ENCODE assay signal across 12 mouse cellular contexts in the genomic region with DNA sequence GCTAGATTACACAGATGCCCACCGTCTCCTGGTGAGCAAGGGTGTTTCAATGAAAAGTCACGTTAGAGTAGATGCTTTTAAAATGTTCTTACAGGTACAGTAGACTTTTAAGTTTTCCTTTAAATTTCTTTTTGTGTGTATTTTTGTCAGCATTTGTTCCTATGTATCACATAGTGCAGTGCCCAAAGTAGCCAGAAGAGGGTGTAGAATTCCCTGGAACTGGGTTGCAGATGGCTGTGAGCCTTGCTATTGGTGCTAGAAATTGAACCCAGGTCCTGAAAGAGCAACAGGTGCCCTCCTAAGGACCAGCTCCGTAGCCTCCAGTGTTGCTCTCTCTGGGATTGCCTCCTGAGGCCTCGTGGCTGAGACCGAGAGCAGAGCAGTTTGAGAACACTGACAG. TPM values are rescaled to one million over a fixed set of nuclear protein-coding genes. Genes with fewer than 3 reads are reported as not detected.
DNase-seq lines count a peak whose midpoint lies in the region; ATAC-seq and TF ChIP-seq lines count a peak whose summit lies in the region.
"Had no signal": no experiment of that assay in that cellular context is flagged by ENCODE, and none has a peak within 500 bp of the region (broad histone marks: within the 10 kb centered on the region; RNA-seq: fewer than 3 reads in every experiment).

No protein-coding gene starts in this region.

- no peak overlapping the region for H3K4me2 ChIP-seq in forebrain, embryonic 14.5 days (ENCODE audit: low read length)
- H3K4me2 ChIP-seq in forebrain, embryonic 13.5 days, result no peak overlapping the region
- H3K4me2 ChIP-seq in lung, embryonic 14.5 days, result no peak overlapping the region
- H3K4me2 ChIP-seq: heart, embryonic 13.5 days; limb, embryonic 13.5 days; midbrain, embryonic 11.5 days had no signal

- peak in 1 of 2 experiments; percentile 23; a peak in 2 of 4 replicates for TF ChIP-seq EP300 in MEL (IDR thresholded peaks at IDR 0.05; ENCODE audit: low read depth in 1 of 2, low read length in 2 of 2)

- H3K27ac ChIP-seq in forebrain, embryonic 14.5 days (ENCODE audit: low read depth, low read length), result no peak overlapping the region
- no peak overlapping the region for H3K27ac ChIP-seq in forebrain, embryonic 13.5 days
- H3K27ac ChIP-seq in lung, embryonic 14.5 days (ENCODE audit: low read depth), result no peak overlapping the region
- no peak overlapping the region for H3K27ac ChIP-seq in MEL (ENCODE audit: control insufficient read depth, low read depth, low read length)
- H3K27ac ChIP-seq: heart, embryonic 13.5 days; limb, embryonic 13.5 days had no signal

- no peak overlapping the region for H3K4me3 ChIP-seq in forebrain, embryonic 14.5 days (ENCODE audit: low read depth, low read length)
- no peak overlapping the region for H3K4me3 ChIP-seq in forebrain, embryonic 13.5 days
- no peak overlapping the region for H3K4me3 ChIP-seq in lung, embryonic 14.5 days (ENCODE audit: low read depth, low read length)
- no peak overlapping the region for H3K4me3 ChIP-seq in MEL (ENCODE audit: control insufficient read depth in 1 of 2, insufficient read depth in 1 of 2, low read depth in 2 of 2, low read length in 2 of 2)
- H3K4me3 ChIP-seq: heart, embryonic 13.5 days; limb, embryonic 13.5 days had no signal

- no peaks in the 10 kb centered on the region for H3K79me2 ChIP-seq in MEL (ENCODE audit: control insufficient read depth, insufficient read depth, low read length, poor library complexity)

- no peak overlapping the region for H3K9ac ChIP-seq in forebrain, embryonic 14.5 days (ENCODE audit: low read length)
- H3K9ac ChIP-seq in forebrain, embryonic 13.5 days, result no peak overlapping the region
- H3K9ac ChIP-seq in lung, embryonic 14.5 days, result no peak overlapping the region
- no peak overlapping the region for H3K9ac ChIP-seq in MEL (ENCODE audit: control insufficient read depth, low read depth, low read length, poor library complexity, severe bottlenecking)
- H3K9ac ChIP-seq: heart, embryonic 13.5 days; limb, embryonic 13.5 days had no signal

- TF ChIP-seq POLR2A in MEL (IDR thresholded peaks at IDR 0.05; ENCODE audit: control insufficient read depth in 1 of 2, insufficient read depth in 1 of 2, low read depth in 1 of 2, low read length in 2 of 2, poor library complexity in 1 of 2), result no peak

- no peaks in the 10 kb centered on the region for H3K9me3 ChIP-seq in forebrain, embryonic 14.5 days (replicated peaks; ENCODE audit: control insufficient read depth, low read length)
- H3K9me3 ChIP-seq in forebrain, embryonic 13.5 days (replicated peaks), result no peaks in the 10 kb centered on the region
- no peaks in the 10 kb centered on the region for H3K9me3 ChIP-seq in lung, embryonic 14.5 days (ENCODE audit: low read depth, low read length)
- H3K9me3 ChIP-seq in MEL (replicated peaks; ENCODE audit: insufficient read depth, low read length), result no peaks in the 10 kb centered on the region
- H3K9me3 ChIP-seq: heart, embryonic 13.5 days; limb, embryonic 13.5 days had no signal

- peaks cover 93% of the 10 kb centered on the region for H3K36me3 ChIP-seq in forebrain, embryonic 14.5 days (ENCODE audit: control insufficient read depth, insufficient read depth, low read length)
- peaks cover 87% of the 10 kb centered on the region for H3K36me3 ChIP-seq in forebrain, embryonic 13.5 days (ENCODE audit: poor library complexity, severe bottlenecking)
- peaks cover 80% of the 10 kb centered on the region for H3K36me3 ChIP-seq in lung, embryonic 14.5 days (ENCODE audit: insufficient read depth)
- H3K36me3 ChIP-seq in MEL (ENCODE audit: control insufficient read depth in 1 of 2, insufficient read depth in 2 of 2, low read length in 2 of 2), result peaks cover 3 to 34% of the 10 kb centered on the region in 2 experiments; a peak in 3 of 4 replicates

- H3K27me3 ChIP-seq in forebrain, embryonic 14.5 days (replicated peaks; ENCODE audit: control insufficient read depth, insufficient read depth, low read length), result no peaks in the 10 kb centered on the region
- H3K27me3 ChIP-seq in forebrain, embryonic 13.5 days, result no peaks in the 10 kb centered on the region
- no peaks in the 10 kb centered on the region for H3K27me3 ChIP-seq in lung, embryonic 14.5 days (ENCODE audit: insufficient read depth, low read length)
- H3K27me3 ChIP-seq in MEL (ENCODE audit: control insufficient read depth in 1 of 2, insufficient read depth in 2 of 2, low read length in 2 of 2), result no peaks in the 10 kb centered on the region
- H3K27me3 ChIP-seq: heart, embryonic 13.5 days; limb, embryonic 13.5 days had no signal

- TF ChIP-seq RAD21 in MEL (IDR thresholded peaks at IDR 0.05; ENCODE audit: low read depth, low read length), result peak; percentile 31

- no peaks in the 10 kb centered on the region for H3K4me1 ChIP-seq in forebrain, embryonic 14.5 days (ENCODE audit: control insufficient read depth, insufficient read depth, low read length)
- H3K4me1 ChIP-seq in forebrain, embryonic 13.5 days, result no peaks in the 10 kb centered on the region
- no peaks in the 10 kb centered on the region for H3K4me1 ChIP-seq in lung, embryonic 14.5 days (ENCODE audit: insufficient read depth)
- H3K4me1 ChIP-seq in MEL (ENCODE audit: control insufficient read depth in 1 of 2, insufficient read depth in 2 of 2, low read length in 2 of 2), result peaks cover 7 to 33% of the 10 kb centered on the region in 2 experiments
- H3K4me1 ChIP-seq: limb, embryonic 13.5 days had no signal

- DNase-seq in forebrain, embryonic 14.5 days (ENCODE audit: low spot score), result peak; percentile 10
- peak; percentile 38 for DNase-seq in lung, embryonic 14.5 days
- DNase-seq in lung, postnatal 25 days (ENCODE audit: low spot score), result no peak
- peak; percentile 52 for DNase-seq in MEL (ENCODE audit: low read depth, low spot score)
- peak; percentile 44 for DNase-seq in retina, embryonic 14.5 days (ENCODE audit: low spot score)
- DNase-seq in right cerebral cortex, postnatal 25 days, result no peak
- DNase-seq in adrenal gland, postnatal 14 days, result no peak
- DNase-seq: adrenal gland, adult 8-10 months had no signal

- TF ChIP-seq CTCF in lung, embryonic 14.5 days (IDR thresholded peaks at IDR 0.05; ENCODE audit: low read depth), result peak; percentile 48
- TF ChIP-seq CTCF in MEL (IDR thresholded peaks at IDR 0.05 in 2 of 3, conservative IDR thresholded peaks at IDR 0.05 in 1 of 3; ENCODE audit: control insufficient read depth in 1 of 3, insufficient read depth in 1 of 3, low read depth in 2 of 3, low read length in 3 of 3, poor library complexity in 1 of 3, severe bottlenecking in 1 of 3), result peak in 2 of 3 experiments; percentile 58 to 61; a peak in 4 of 6 replicates

- 93% methylated on average over 5 of the region's 5 CpGs for WGBS in forebrain, embryonic 14.5 days
- 94% methylated on average over 5 of the region's 5 CpGs for WGBS in forebrain, embryonic 13.5 days
- WGBS in lung, embryonic 14.5 days, result 82% methylated on average over 5 of the region's 5 CpGs

- ATAC-seq in forebrain, embryonic 14.5 days, result no peak
- ATAC-seq in forebrain, embryonic 13.5 days, result no peak
- no peak for ATAC-seq in lung, embryonic 14.5 days (ENCODE audit: insufficient read depth)

TF ChIP-seq in MEL, 35 proteins besides CTCF, POLR2A, EP300 and RAD21:
- TF ChIP-seq CHD1 (IDR thresholded peaks at IDR 0.05; ENCODE audit: low read depth, low read length) (no peak), SMC3 (IDR thresholded peaks at IDR 0.05; ENCODE audit: low read depth, low read length) (peak; percentile 51), ELF1 (IDR thresholded peaks at IDR 0.05; ENCODE audit: low read depth, low read length) (no peak), MXI1 (IDR thresholded peaks at IDR 0.05; ENCODE audit: low read depth, low read length) (no peak), GATA1 (IDR thresholded peaks at IDR 0.05; ENCODE audit: low read depth, low read length) (no peak)

RNA-seq across cellular contexts. Expression of a gene that starts 39.1 kb away (rescaled TPM):
- polyA plus RNA-seq in forebrain, embryonic 14.5 days (2014; fragmentation: Nextera tagmentation; extraction: Ambion mirVana), result 10.3 and 12.1 TPM in 2 replicates
- polyA plus RNA-seq in forebrain, embryonic 13.5 days (2015; fragmentation: Nextera tagmentation; extraction: Ambion mirVana), result 25.8 and 27.8 TPM in 2 replicates
- 52.9 and 56.9 TPM in 2 replicates for polyA plus RNA-seq in lung, embryonic 14.5 days (2014; fragmentation: Nextera tagmentation; extraction: Ambion mirVana)
- 41.8 and 44.0 TPM in 2 replicates for total RNA-seq in MEL (2012; rRNA removed)
- polyA plus RNA-seq in MEL (2012; ENCODE audit: insufficient read depth in 1 of 2, insufficient read length in 2 of 2, low read depth in 1 of 2, low replicate concordance in 2 of 2, missing spikeins in 1 of 2), result 100 to 1,000 TPM; 183 to 854 TPM
- 54.4 and 57.4 TPM in 2 replicates for total RNA-seq in adrenal gland, postnatal 14 days (2021)

Comparison
In these comparisons a context has a peak if more than half of its experiments do, and no peak if none do; other contexts are left out.
1. DNase-seq: peak in forebrain, embryonic 14.5 days (single experiment), lung, embryonic 14.5 days (single experiment), MEL (single experiment) and retina, embryonic 14.5 days (single experiment); none in lung, postnatal 25 days (single experiment), right cerebral cortex, postnatal 25 days (single experiment) and adrenal gland, postnatal 14 days (single experiment).